Mouse (Mus musculus) liver, embryonic 11.5 days (tissue): ENCODE measurements around the gene Gsdme. TPM values are rescaled to one million over a fixed set of nuclear protein-coding genes. Genes with fewer than 3 reads are reported as not detected.

Experiments
- ATAC-seq: fragments of 200-750 bp; cut with Nextera tagmentation; replicated peaks from 2 replicates; pipeline ENCODE4 v1.8.0; 2017; ENCODE audit warnings: moderate number of reproducible peaks, mild to moderate bottlenecking, moderate TSS enrichment, moderate library complexity; ENCODE audit not compliant: low FRiP score
- DNase-seq: peaks from one replicate; pipeline ENCODE4 v3.0.0-alpha.2; 2017; ENCODE audit warnings: low spot score
- H3K27ac ChIP-seq: fragments of 300-500 bp; sonication (generic); 2 replicates; pipeline ENCODE4 v1.5.1; 2014; ENCODE audit warnings: mild to moderate bottlenecking, low read depth, low read length, control low read depth
- H3K27me3 ChIP-seq: fragments of 300-500 bp; sonication (generic); replicated peaks from 2 replicates; pipeline ENCODE4 v1.6.1; 2014; ENCODE audit warnings: low read length, mixed read lengths; ENCODE audit not compliant: control insufficient read depth, insufficient read depth
- H3K36me3 ChIP-seq: fragments of 300-500 bp; sonication (generic); 2 replicates; pipeline ENCODE4 v1.6.1; 2014; ENCODE audit warnings: mild to moderate bottlenecking, low read length, moderate library complexity, mixed read lengths; ENCODE audit not compliant: control insufficient read depth, insufficient read depth
- H3K4me1 ChIP-seq: fragments of 300-500 bp; sonication (generic); replicated peaks from 2 replicates; pipeline ENCODE4 v1.6.1; 2014; ENCODE audit warnings: low read length, mixed read lengths; ENCODE audit not compliant: control insufficient read depth, insufficient read depth
- H3K4me2 ChIP-seq: fragments of 300-500 bp; sonication (generic); 2 replicates; pipeline ENCODE4 v1.6.1; 2014; ENCODE audit warnings: mild to moderate bottlenecking, control low read depth, moderate library complexity
- H3K4me3 ChIP-seq: fragments of 300-500 bp; sonication (generic); 2 replicates; pipeline ENCODE4 v1.5.1; 2014; ENCODE audit warnings: low read depth, low read length, control low read depth
- H3K9ac ChIP-seq: fragments of 300-500 bp; sonication (generic); 2 replicates; pipeline ENCODE4 v1.6.1; 2014; ENCODE audit warnings: low read depth, low read length, control low read depth
- H3K9me3 ChIP-seq: fragments of 300-500 bp; sonication (generic); 2 replicates; pipeline ENCODE4 v1.6.1; 2016; ENCODE audit warnings: low read length, inconsistent platforms, mixed read lengths; ENCODE audit not compliant: control insufficient read depth
- WGBS: fragments of 180-500 bp; shearing (Covaris S2); extraction: QIAGEN DNeasy Blood & Tissue Kit; methylation state at CpG from one replicate; pipeline ENCODE4 v1.1.7; 2014; 5-methylcytosine and 5-hydroxymethylcytosine counted together
- polyA plus RNA-seq: library from polyadenylated mRNA; unstranded; fragments of >200 nt; fragmentation: Nextera tagmentation; extraction: Ambion mirVana; gene quantifications from 2 replicates; pipeline ENCODE4 v1.2.1, GENCODE M21; 2014

The Gsdme gene
- polyA plus RNA-seq, 1 experiment from 2014 or later, result 28.6 TPM

GRCm38 (mm10) chr6:50192822-50193221, 70.8 kb downstream of the Gsdme start:
- H3K27me3 ChIP-seq, result no peaks in the 10 kb centered on the region
- no peak overlapping the region for H3K4me3 ChIP-seq
- H3K9ac ChIP-seq, result no peak overlapping the region
- H3K4me1 ChIP-seq, result no peaks in the 10 kb centered on the region
- H3K9me3 ChIP-seq, result no peaks in the 10 kb centered on the region
- no peak for ATAC-seq
- DNase-seq, result no peak
- H3K4me2 ChIP-seq, result no peak overlapping the region
- WGBS, result 87% methylated on average over 3 of the region's 3 CpGs
- H3K36me3 ChIP-seq, result 0 out of 2 replicates have a peak, but pooled peaks cover 2% of the 10 kb centered on the region
- no peak overlapping the region for H3K27ac ChIP-seq

DNA sequence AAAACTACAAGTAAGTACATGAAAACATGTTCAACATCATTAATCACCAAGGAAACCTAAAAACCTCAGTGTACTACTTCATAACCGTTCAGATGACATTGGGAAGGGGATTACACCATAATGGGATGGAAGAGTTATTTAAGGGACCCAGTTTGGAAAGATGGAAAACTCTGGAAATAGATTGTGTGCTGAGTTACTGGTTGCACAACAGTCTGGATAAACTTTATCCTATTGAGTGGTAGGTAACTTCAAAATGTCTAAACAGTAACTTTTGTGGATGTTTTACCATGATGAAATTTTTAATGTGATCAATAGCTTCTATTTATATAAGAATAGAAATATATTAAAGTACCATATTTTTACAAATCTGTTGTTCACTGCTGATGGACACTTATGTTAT, 71.5 kb downstream of the Gsdme start:
- no peak overlapping the region for H3K27ac ChIP-seq
- H3K4me2 ChIP-seq, result no peak overlapping the region
- ATAC-seq (no peak), DNase-seq (no peak)
- WGBS, result 86% methylated on average over 1 of the region's 1 CpGs
- H3K9me3 ChIP-seq, result no peaks in the 10 kb centered on the region
- no peak overlapping the region for H3K4me3 ChIP-seq
- H3K36me3 ChIP-seq, result no peaks in the 10 kb centered on the region
- no peaks in the 10 kb centered on the region for H3K4me1 ChIP-seq
- no peaks in the 10 kb centered on the region for H3K27me3 ChIP-seq
- H3K9ac ChIP-seq, result no peak overlapping the region

GRCm38 (mm10) chr6:50191605-50192004, 72.1 kb downstream of the Gsdme start:
- no peaks in the 10 kb centered on the region for H3K4me1 ChIP-seq
- no peak overlapping the region for H3K27ac ChIP-seq
- ATAC-seq, result no peak
- no peak overlapping the region for H3K4me3 ChIP-seq
- H3K27me3 ChIP-seq, result no peaks in the 10 kb centered on the region
- 87% methylated on average over 3 of the region's 3 CpGs for WGBS
- H3K9ac ChIP-seq, result no peak overlapping the region
- no peak overlapping the region for H3K4me2 ChIP-seq
- no peaks in the 10 kb centered on the region for H3K36me3 ChIP-seq
- no peak for DNase-seq
- no peaks in the 10 kb centered on the region for H3K9me3 ChIP-seq

- H3K4me3 ChIP-seq, result no peak overlapping the region
- H3K27ac ChIP-seq, result no peak overlapping the region
- DNase-seq (no peak), ATAC-seq (no peak)
- no peak overlapping the region for H3K9ac ChIP-seq
- H3K9me3 ChIP-seq, result no peaks in the 10 kb centered on the region
- H3K4me1 ChIP-seq, result no peaks in the 10 kb centered on the region
- H3K4me2 ChIP-seq, result no peak overlapping the region
- peaks cover under 1% of the 10 kb centered on the region; the same call in 1 of the 2 replicates for H3K36me3 ChIP-seq
- H3K27me3 ChIP-seq, result no peaks in the 10 kb centered on the region
Measured at GRCm38 (mm10) chr6:50189376-50189775, 74.3 kb downstream of the Gsdme start.

DNA sequence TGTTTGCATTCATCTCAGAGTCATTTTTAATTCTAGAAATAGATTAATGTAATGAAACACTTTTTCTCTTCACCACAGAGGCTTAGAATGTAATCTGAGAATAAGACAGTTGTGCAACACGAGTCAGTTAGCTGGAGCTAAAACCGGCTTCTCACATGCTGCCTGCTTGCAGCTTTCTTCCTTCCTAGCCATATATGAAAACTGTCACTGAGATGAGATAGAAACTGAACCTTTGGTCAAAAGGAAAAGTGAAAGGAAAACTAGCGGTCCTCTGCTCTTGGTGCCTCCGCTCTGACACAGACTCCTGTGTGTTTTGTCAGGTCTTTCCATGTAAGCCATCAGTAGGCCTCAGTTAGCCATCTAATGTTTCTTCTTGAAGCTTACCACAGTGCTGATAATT, 75.7 kb downstream of the Gsdme start:
- Histone ChIP-seq H3K9me3 (no peaks in the 10 kb centered on the region), H3K4me2 (no peak overlapping the region), H3K27me3 (no peaks in the 10 kb centered on the region), H3K4me1 (no peaks in the 10 kb centered on the region), H3K9ac (no peak overlapping the region), H3K4me3 (no peak overlapping the region), H3K27ac (no peak overlapping the region), H3K36me3 (peaks cover 2% of the 10 kb centered on the region; the same call in 1 of the 2 replicates)
- WGBS, result 80% methylated on average over 4 of the region's 4 CpGs
- ATAC-seq (no peak), DNase-seq (no peak)

- H3K27me3 ChIP-seq, result no peaks in the 10 kb centered on the region
- no peak overlapping the region for H3K4me3 ChIP-seq
- 85% methylated on average over 4 of the region's 4 CpGs for WGBS
- ATAC-seq (no peak), DNase-seq (no peak)
- H3K36me3 ChIP-seq, result peaks cover 2% of the 10 kb centered on the region; the same call in 1 of the 2 replicates
- H3K4me2 ChIP-seq, result no peak overlapping the region
- no peaks in the 10 kb centered on the region for H3K9me3 ChIP-seq
- H3K27ac ChIP-seq, result no peak overlapping the region
- no peak overlapping the region for H3K9ac ChIP-seq
- no peaks in the 10 kb centered on the region for H3K4me1 ChIP-seq
Measured at GRCm38 (mm10) chr6:50180189-50180588, 83.5 kb downstream of the Gsdme start.

GRCm38 (mm10) chr6:50175736-50176135, 87.9 kb downstream of the Gsdme start:
- Histone ChIP-seq H3K27ac (no peak overlapping the region), H3K9ac (no peak overlapping the region), H3K4me2 (no peak overlapping the region), H3K4me3 (no peak overlapping the region), H3K4me1 (no peaks in the 10 kb centered on the region), H3K27me3 (no peaks in the 10 kb centered on the region), H3K9me3 (no peaks in the 10 kb centered on the region), H3K36me3 (no peaks in the 10 kb centered on the region; the same call in 1 of the 2 replicates)
- ATAC-seq (no peak), DNase-seq (no peak)
- WGBS, result 81% methylated on average over 1 of the region's 1 CpGs

DNA sequence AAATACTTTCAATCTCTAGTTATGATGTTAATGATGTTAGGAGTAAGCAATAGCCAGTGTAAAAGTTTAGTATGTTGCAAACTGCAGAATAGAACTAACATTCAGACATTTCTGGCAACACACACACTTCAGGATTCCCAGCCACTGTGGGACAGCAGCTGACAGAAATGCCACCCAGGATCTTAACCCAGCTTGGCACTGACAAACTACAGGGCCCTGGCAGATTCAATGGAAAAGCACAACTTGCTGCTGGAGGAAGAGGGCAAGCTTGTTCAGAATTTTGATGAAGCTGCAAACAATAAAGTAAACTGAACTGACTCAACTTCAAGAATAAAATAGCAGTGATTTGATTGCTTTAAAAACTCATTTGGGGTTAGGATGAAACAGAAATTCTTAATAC, 93.9 kb downstream of the Gsdme start:
- no peaks in the 10 kb centered on the region for H3K27me3 ChIP-seq
- no peak overlapping the region for H3K9ac ChIP-seq
- ATAC-seq (no peak), DNase-seq (no peak)
- no peak overlapping the region for H3K27ac ChIP-seq
- H3K4me3 ChIP-seq, result no peak overlapping the region
- no peaks in the 10 kb centered on the region for H3K4me1 ChIP-seq
- no peaks in the 10 kb centered on the region for H3K9me3 ChIP-seq
- no peak overlapping the region for H3K4me2 ChIP-seq
- H3K36me3 ChIP-seq, result peaks cover 1% of the 10 kb centered on the region; the same call in 1 of the 2 replicates

GRCm38 (mm10) chr6:50168821-50169220, 94.8 kb downstream of the Gsdme start:
- no peak for ATAC-seq
- DNase-seq, result no peak
- Histone ChIP-seq H3K4me2 (no peak overlapping the region), H3K36me3 (peaks cover 2% of the 10 kb centered on the region; the same call in 1 of the 2 replicates), H3K9ac (no peak overlapping the region), H3K9me3 (no peaks in the 10 kb centered on the region), H3K4me3 (no peak overlapping the region), H3K27me3 (no peaks in the 10 kb centered on the region), H3K4me1 (no peaks in the 10 kb centered on the region), H3K27ac (no peak overlapping the region)
- WGBS, result 91% methylated on average over 4 of the region's 4 CpGs
